Mouse (Mus musculus) spleen, adult 2 months (tissue): ENCODE measurements around the gene Pdia2.

Source experiments
- CTCF ChIP-seq: fragments of 200-500 bp; IDR thresholded peaks from 2 replicates; pipeline ENCODE4 v1.5.1; 2011; ENCODE audit warnings: mild to moderate bottlenecking, inconsistent platforms; ENCODE audit not compliant: insufficient read depth, insufficient read length, insufficient replicate concordance; ENCODE audit errors: extremely low read depth
- POLR2A ChIP-seq: fragments of 200-500 bp; IDR thresholded peaks from 2 replicates; pipeline ENCODE4 v1.6.1; 2011; ENCODE audit warnings: low read depth, low read length, inconsistent platforms

DNA sequence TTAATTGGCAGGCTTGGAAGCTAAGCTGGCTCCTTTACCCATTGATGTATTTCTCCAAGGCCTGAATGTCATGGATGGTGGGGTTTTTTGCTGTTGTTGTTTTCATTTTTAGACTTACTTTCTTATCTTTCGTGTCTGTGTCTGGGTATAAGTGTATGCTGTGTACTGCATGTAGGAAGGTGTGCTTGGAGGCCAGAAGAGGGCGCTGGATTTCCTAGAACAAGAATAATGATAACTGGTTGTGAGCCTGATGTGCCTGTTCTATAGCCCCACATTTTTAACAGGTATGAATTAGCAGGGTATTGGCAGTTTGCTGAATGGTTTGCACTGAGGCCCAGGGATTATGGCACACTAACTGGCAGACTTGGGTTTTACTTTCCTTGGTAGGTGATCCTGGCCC, 49.8 kb downstream of the Pdia2 start:
- TF ChIP-seq CTCF: no peak
- no peak for TF ChIP-seq POLR2A
